Mouse (Mus musculus) CH12.LX (cell line): ENCODE data around the gene Plvap.

Experiments
- CTCF ChIP-seq, 2 experiments: IDR thresholded peaks in 1 of 2; conservative IDR thresholded peaks in 1 of 2; 2 replicates each; pipeline ENCODE4 v1.5.1; 2011 to 2012; ENCODE audit warnings: low read depth in 2 of 2, low read length in 2 of 2, improper control_type of control experiment in 1 of 2, inconsistent platforms in 1 of 2, mild to moderate bottlenecking in 1 of 2, moderate library complexity in 1 of 2
- EP300 ChIP-seq: IDR thresholded peaks from 2 replicates; pipeline ENCODE4 v1.6.1; 2011; ENCODE audit warnings: low read length, improper control_type of control experiment

DNA sequence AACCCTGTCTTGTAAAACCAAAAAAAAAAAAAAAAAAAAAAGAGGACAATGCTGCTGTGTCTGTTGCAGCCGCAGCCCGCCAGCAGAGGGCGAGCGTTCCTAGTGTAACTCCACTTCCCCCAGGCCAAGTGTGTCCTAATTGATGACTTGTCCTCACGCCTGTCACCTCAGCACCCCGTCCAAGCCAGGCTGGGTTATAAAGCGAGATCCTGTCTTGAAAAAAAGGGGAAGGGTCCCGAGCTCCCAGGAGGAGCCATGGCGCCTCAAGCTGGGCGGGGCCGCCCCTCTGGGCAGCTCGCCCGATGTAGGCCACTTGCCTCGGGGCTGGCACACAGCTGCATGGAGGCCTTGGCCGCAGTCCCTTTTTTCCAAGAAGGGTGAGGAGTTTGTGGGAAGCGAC is 16.5 kb downstream of the Plvap start:
- TF ChIP-seq CTCF (conservative IDR thresholded peaks at IDR 0.05 in 1 of 2, IDR thresholded peaks at IDR 0.05 in 1 of 2; ENCODE audit: low read depth in 2 of 2, low read length in 2 of 2) (peak; percentile 30 to 81; a peak in 2 of 4 replicates), EP300 (no peak)
